Mouse (Mus musculus) liver, embryonic 14.5 days (tissue): ENCODE results near the gene Zfp385b.

Experiments
- CTCF ChIP-seq: IDR thresholded peaks from 2 replicates; pipeline ENCODE4 v1.5.1; 2016; ENCODE audit warnings: antibody characterized with exemption, low read depth, control low read depth
- EP300 ChIP-seq: IDR thresholded peaks from 2 replicates; pipeline ENCODE4 v1.6.1; 2016; ENCODE audit warnings: antibody characterized with exemption, low read depth

GRCm38 (mm10) chr2:77408972-77409371 is 410.5 kb downstream of the Zfp385b start:
- TF ChIP-seq CTCF: 0 out of 2 replicates have a peak, but pooled peaks have one; percentile 7
- no peak for TF ChIP-seq EP300
